Mouse (Mus musculus) embryonic facial prominence, embryonic 11.5 days (tissue): ENCODE results near the gene Kif26a. TPM values are rescaled to one million over a fixed set of nuclear protein-coding genes. Genes with fewer than 3 reads are reported as not detected.

ENCODE experiments used
- ATAC-seq: fragments of 200-750 bp; cut with Nextera tagmentation; replicated peaks from 2 replicates; pipeline ENCODE4 v1.8.0; 2017; ENCODE audit warnings: low read depth; ENCODE audit not compliant: insufficient number of reproducible peaks, low FRiP score, low TSS enrichment
- DNase-seq: peaks from one replicate; pipeline ENCODE4 v3.0.0-alpha.2; 2015; ENCODE audit warnings: low spot score
- H3K27ac ChIP-seq: fragments of 300-500 bp; sonication (generic); replicated peaks from 2 replicates; pipeline ENCODE4 v1.5.1; 2014; ENCODE audit warnings: mild to moderate bottlenecking, low read depth, low read length, control low read depth
- H3K27me3 ChIP-seq: fragments of 300-500 bp; sonication (generic); 2 replicates; pipeline ENCODE4 v1.6.1; 2014; ENCODE audit warnings: mild to moderate bottlenecking, low read length, moderate library complexity, mixed read lengths; ENCODE audit not compliant: control insufficient read depth, insufficient read depth
- H3K36me3 ChIP-seq: fragments of 300-500 bp; sonication (generic); replicated peaks from 2 replicates; pipeline ENCODE4 v1.6.1; 2014; ENCODE audit warnings: low read depth, mild to moderate bottlenecking, low read length, moderate library complexity, mixed read lengths; ENCODE audit not compliant: control insufficient read depth, insufficient read depth
- H3K4me1 ChIP-seq: fragments of 300-500 bp; sonication (generic); 2 replicates; pipeline ENCODE4 v1.6.1; 2014; ENCODE audit warnings: low read length, mixed read lengths; ENCODE audit not compliant: control insufficient read depth, insufficient read depth
- H3K4me2 ChIP-seq: fragments of 300-500 bp; sonication (generic); 2 replicates; pipeline ENCODE4 v1.6.1; 2014; ENCODE audit warnings: low read depth, mild to moderate bottlenecking, control low read depth, low read length, moderate library complexity
- H3K4me3 ChIP-seq: fragments of 300-500 bp; sonication (generic); 2 replicates; pipeline ENCODE4 v1.5.1; 2014; ENCODE audit warnings: low read depth, low read length, control low read depth
- H3K9ac ChIP-seq: fragments of 300-500 bp; sonication (generic); replicated peaks from 2 replicates; pipeline ENCODE4 v1.6.1; 2014; ENCODE audit warnings: mild to moderate bottlenecking, control low read depth, low read length
- H3K9me3 ChIP-seq: fragments of 300-500 bp; sonication (generic); replicated peaks from 2 replicates; pipeline ENCODE4 v1.6.1; 2016; ENCODE audit warnings: mild to moderate bottlenecking, low read length, inconsistent platforms, mixed read lengths; ENCODE audit not compliant: control insufficient read depth
- WGBS: fragments of 180-500 bp; shearing (Covaris S2); extraction: QIAGEN DNeasy Blood & Tissue Kit; methylation state at CpG from one replicate; pipeline ENCODE4 v1.1.7; 2014; 5-methylcytosine and 5-hydroxymethylcytosine counted together
- polyA plus RNA-seq: library from polyadenylated mRNA; unstranded; fragments of >200 nt; fragmentation: Nextera tagmentation; extraction: Ambion mirVana; gene quantifications from 2 replicates; pipeline ENCODE4 v1.2.1, GENCODE M21; 2014

Kif26a gene
- polyA plus RNA-seq, 1 experiment from 2014 or later: 1.8 TPM

GRCm38 (mm10) chr12:112140745-112141144 lies 5.3 kb upstream of the Kif26a start:
- H3K9ac ChIP-seq: no peak overlapping the region
- ATAC-seq (no peak), DNase-seq (no peak)
- peaks cover 11% of the 10 kb centered on the region; the same call in 1 of the 2 replicates for H3K4me1 ChIP-seq
- no peak overlapping the region for H3K4me2 ChIP-seq
- H3K4me3 ChIP-seq: no peak overlapping the region
- no peak overlapping the region for H3K27ac ChIP-seq
- WGBS: 65% methylated on average over 7 of the region's 7 CpGs
- no peaks in the 10 kb centered on the region for H3K9me3 ChIP-seq
- H3K27me3 ChIP-seq: peaks cover 34% of the 10 kb centered on the region
- H3K36me3 ChIP-seq: no peaks in the 10 kb centered on the region

- Histone ChIP-seq H3K4me3 (no peak overlapping the region), H3K4me2 (no peak overlapping the region), H3K36me3 (no peaks in the 10 kb centered on the region), H3K27me3 (peaks cover 34% of the 10 kb centered on the region), H3K27ac (no peak overlapping the region), H3K9ac (no peak overlapping the region), H3K4me1 (peaks cover 11% of the 10 kb centered on the region; the same call in 1 of the 2 replicates), H3K9me3 (no peaks in the 10 kb centered on the region)
- 3% methylated on average over 6 of the region's 6 CpGs for WGBS
- no peak for ATAC-seq
- peak; percentile 86 for DNase-seq
Measured at GRCm38 (mm10) chr12:112141300-112141699, 4.7 kb upstream of the Kif26a start.

- H3K9me3 ChIP-seq: no peaks in the 10 kb centered on the region
- H3K4me3 ChIP-seq: peak overlapping the region; percentile 45
- ATAC-seq (no peak), DNase-seq (peak; percentile 61)
- H3K9ac ChIP-seq: no peak overlapping the region
- H3K27ac ChIP-seq: no peak overlapping the region
- no peaks in the 10 kb centered on the region for H3K36me3 ChIP-seq
- peaks cover 17% of the 10 kb centered on the region for H3K4me1 ChIP-seq
- peak overlapping the region; percentile 98 for H3K4me2 ChIP-seq
- WGBS: 4% methylated on average over 14 of the region's 14 CpGs
- H3K27me3 ChIP-seq: peaks cover 34% of the 10 kb centered on the region
Measured at GRCm38 (mm10) chr12:112143116-112143832, 2.7 kb upstream of the Kif26a start.

GRCm38 (mm10) chr12:112143833-112144201 lies 2.2 kb upstream of the Kif26a start:
- Histone ChIP-seq H3K27me3 (peaks cover 34% of the 10 kb centered on the region), H3K4me3 (peak overlapping the region; percentile 45), H3K4me1 (peaks cover 17% of the 10 kb centered on the region), H3K36me3 (no peaks in the 10 kb centered on the region), H3K27ac (no peak overlapping the region), H3K4me2 (peak overlapping the region; percentile 98), H3K9me3 (no peaks in the 10 kb centered on the region), H3K9ac (peak overlapping the region; percentile 34; the same call in 1 of the 2 replicates)
- WGBS: under 1% methylated on average over 48 of the region's 52 CpGs
- no peak for ATAC-seq
- DNase-seq: no peak

GRCm38 (mm10) chr12:112144377-112145115 lies 1.5 kb upstream of the Kif26a start:
- ATAC-seq: no peak
- no peak for DNase-seq
- Histone ChIP-seq H3K4me3 (peak overlapping the region; percentile 45), H3K9ac (peak overlapping the region; percentile 34; the same call in 1 of the 2 replicates), H3K27ac (no peak overlapping the region), H3K4me2 (peak overlapping the region; percentile 98), H3K4me1 (peaks cover 17% of the 10 kb centered on the region), H3K9me3 (no peaks in the 10 kb centered on the region), H3K27me3 (peaks cover 34% of the 10 kb centered on the region), H3K36me3 (no peaks in the 10 kb centered on the region)
- under 1% methylated on average over 46 of the region's 46 CpGs for WGBS

DNA sequence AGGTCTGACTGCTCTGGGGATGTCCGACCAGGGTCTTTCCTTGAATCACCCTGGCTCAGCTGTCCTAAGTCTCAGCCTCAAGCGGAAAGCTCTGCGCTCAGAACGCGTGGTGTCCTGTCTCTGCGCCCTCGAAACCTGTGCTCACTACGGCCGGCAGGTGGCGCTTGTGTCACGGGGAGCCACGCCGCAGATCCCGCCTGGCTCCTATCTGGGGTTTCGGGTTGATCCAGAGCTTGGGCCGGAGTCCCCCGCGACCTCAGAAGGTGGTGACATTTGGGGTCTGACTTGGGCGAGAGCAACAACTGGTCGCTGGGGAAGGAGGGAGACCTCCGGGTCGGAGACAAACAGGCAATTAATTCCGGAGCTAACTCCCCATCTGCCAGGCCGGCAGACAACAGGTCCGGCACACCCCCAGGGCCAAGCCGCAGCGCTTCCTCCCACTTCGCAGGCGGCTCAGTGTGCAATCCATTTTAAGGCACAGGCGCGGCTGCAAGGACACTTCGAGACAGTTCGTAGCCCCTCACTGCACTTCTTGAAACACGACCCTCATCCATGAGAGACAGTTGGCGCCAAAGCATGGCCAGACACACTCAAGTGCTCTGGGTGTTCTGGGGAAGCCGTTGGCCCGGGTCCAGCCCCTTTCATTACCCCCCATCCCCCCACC lies 665 bp upstream of the Kif26a start:
- Histone ChIP-seq H3K4me3 (peak overlapping the region; percentile 49), H3K4me2 (peak overlapping the region; percentile 98), H3K27ac (no peak overlapping the region), H3K9ac (peak overlapping the region; percentile 28; the same call in 1 of the 2 replicates), H3K9me3 (no peaks in the 10 kb centered on the region), H3K27me3 (peaks cover 34% of the 10 kb centered on the region), H3K36me3 (no peaks in the 10 kb centered on the region), H3K4me1 (peaks cover 17% of the 10 kb centered on the region)
- peak; percentile 93 for DNase-seq
- under 1% methylated on average over 37 of the region's 37 CpGs for WGBS
- peak; percentile 45 for ATAC-seq

GRCm38 (mm10) chr12:112147365-112147764 lies 1.4 kb downstream of the Kif26a start:
- 21% methylated on average over 5 of the region's 5 CpGs for WGBS
- Histone ChIP-seq H3K27ac (no peak overlapping the region), H3K4me3 (peak overlapping the region; percentile 49), H3K9me3 (no peaks in the 10 kb centered on the region), H3K4me1 (peaks cover 21% of the 10 kb centered on the region), H3K36me3 (no peaks in the 10 kb centered on the region), H3K4me2 (peak overlapping the region; percentile 80), H3K9ac (peak overlapping the region; percentile 15), H3K27me3 (peaks cover 27% of the 10 kb centered on the region)
- no peak for DNase-seq
- ATAC-seq: no peak
